Comparison of ENCODE assay signal across 8 mouse cellular contexts in the genomic region with DNA sequence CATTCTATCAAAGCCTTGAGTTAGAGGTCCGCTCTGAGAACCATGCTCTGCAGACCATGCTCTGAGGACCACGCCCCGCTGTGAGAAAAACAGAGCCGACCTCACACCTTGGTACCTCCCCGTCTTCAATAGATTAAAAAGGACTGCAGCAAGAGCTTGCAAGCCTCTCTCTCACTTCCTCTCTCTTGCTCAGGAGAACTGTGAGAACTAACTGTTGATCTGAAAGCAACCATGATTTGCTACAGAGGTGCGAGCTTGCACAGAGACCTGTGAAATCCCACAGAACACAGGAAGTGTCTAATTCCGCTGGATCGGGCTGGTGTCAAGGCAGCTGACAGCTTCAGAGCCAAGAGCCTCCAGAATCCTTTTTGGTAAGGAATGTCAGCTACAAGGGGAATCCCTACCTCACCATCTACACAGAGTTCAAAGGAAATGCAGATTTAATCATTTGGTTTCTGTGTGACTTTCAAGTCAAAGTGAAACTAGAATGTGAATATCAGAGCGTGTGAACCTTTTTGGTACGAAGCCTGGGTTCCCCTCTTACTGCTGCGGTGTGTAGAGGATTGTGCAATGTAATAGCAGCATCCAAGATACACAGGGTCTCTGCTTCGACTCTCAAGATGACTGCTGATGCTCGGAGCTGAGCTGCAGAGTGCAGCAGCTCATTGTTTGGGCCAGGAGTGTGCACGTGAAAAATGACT.
DNase-seq lines count a peak whose midpoint lies in the region; ATAC-seq and TF ChIP-seq lines count a peak whose summit lies in the region.
"Had no signal": no experiment of that assay in that cellular context is flagged by ENCODE, and none has a peak within 500 bp of the region (broad histone marks: within the 10 kb centered on the region; RNA-seq: fewer than 3 reads in every experiment).

No protein-coding gene starts in this region.

- ATAC-seq in CD4-positive, CD25-positive, alpha-beta regulatory T cell, adult 4 months, result peak; percentile 88
- no peak for ATAC-seq in kidney, postnatal 0 days (replicated peaks; ENCODE audit: low FRiP score, low read depth)
- ATAC-seq in neutrophil, adult 5-6 weeks (ENCODE audit: extremely low read depth, insufficient number of reproducible peaks, low FRiP score, poor library complexity, severe bottlenecking), result peak; percentile 80

- no peaks in the 10 kb centered on the region for H3K9me3 ChIP-seq in kidney, postnatal 0 days (replicated peaks; ENCODE audit: low read length)
- H3K9me3 ChIP-seq: embryonic facial prominence, embryonic 13.5 days had no signal

- H3K9ac ChIP-seq in kidney, postnatal 0 days (ENCODE audit: low read depth, low read length), result 0 out of 2 replicates have a peak overlapping the region, but pooled peaks have one; percentile 0
- H3K9ac ChIP-seq: embryonic facial prominence, embryonic 13.5 days had no signal

- no peaks in the 10 kb centered on the region for H3K4me1 ChIP-seq in kidney, postnatal 0 days (replicated peaks; ENCODE audit: insufficient read depth, low read length)

- no peak overlapping the region for H3K27ac ChIP-seq in kidney, postnatal 0 days
- H3K27ac ChIP-seq: embryonic facial prominence, embryonic 13.5 days had no signal

- intact Hi-C loops in left cerebral cortex, postnatal 10 days (cut with DNase I), result no loop called here

- H3K36me3 ChIP-seq in kidney, postnatal 0 days (ENCODE audit: insufficient read depth, low read length), result no peaks in the 10 kb centered on the region
- H3K36me3 ChIP-seq: embryonic facial prominence, embryonic 13.5 days had no signal

- 61% methylated on average over 14 of the region's 14 CpGs for WGBS in kidney, postnatal 0 days

- no peak overlapping the region for H3K4me3 ChIP-seq in kidney, postnatal 0 days (replicated peaks; ENCODE audit: low read depth, low read length)
- H3K4me3 ChIP-seq: embryonic facial prominence, embryonic 13.5 days had no signal

- peak; percentile 87 for DNase-seq in T-cell, adult 2 months (ENCODE audit: low spot score)
- DNase-seq in kidney, postnatal 0 days (ENCODE audit: low spot score), result no peak
- DNase-seq in right cerebral cortex, postnatal 14 days, result no peak
- DNase-seq in left cerebral cortex, postnatal 10 days (ENCODE audit: extremely low spot score in 1 of 2, low spot score in 2 of 2), result no peak
- DNase-seq in urinary bladder, adult 18-20 months (ENCODE audit: low spot score in 2 of 2), result no peak

- H3K27me3 ChIP-seq in kidney, postnatal 0 days (ENCODE audit: insufficient read depth, low read length), result no peaks in the 10 kb centered on the region
- H3K27me3 ChIP-seq: embryonic facial prominence, embryonic 13.5 days had no signal

- peak overlapping the region; percentile 26; the same call in 1 of the 2 replicates for H3K4me2 ChIP-seq in kidney, postnatal 0 days (ENCODE audit: low read length)
- H3K4me2 ChIP-seq: embryonic facial prominence, embryonic 13.5 days had no signal

- TF ChIP-seq CTCF in kidney, postnatal 0 days (IDR thresholded peaks at IDR 0.05; ENCODE audit: low read depth), result no peak
